Mouse (Mus musculus) ES-E14 (cell line): ENCODE measurements around the gene 4933415F23Rik. TPM values are rescaled to one million over a fixed set of nuclear protein-coding genes. Genes with fewer than 3 reads are reported as not detected.
"Not testable (repeated sequence)": the region's sequence is repeated elsewhere in the genome, so short reads cannot be mapped to it uniquely, and the experiment has no call there.

ENCODE experiments used
- DNase-seq: peaks from one replicate; pipeline ENCODE4 v3.0.0-alpha.2; 2013; ENCODE audit warnings: low read depth, low spot score
- H3K27ac ChIP-seq: 2 replicates; pipeline ENCODE4 v1.5.1; 2012; ENCODE audit warnings: low read depth, mild to moderate bottlenecking, low read length, moderate library complexity, mixed read lengths; ENCODE audit not compliant: poor library complexity, insufficient read depth, severe bottlenecking
- H3K36me3 ChIP-seq: 2 replicates; pipeline ENCODE4 v1.6.1; 2012; ENCODE audit warnings: mild to moderate bottlenecking, low read length, moderate library complexity, mixed read lengths; ENCODE audit not compliant: control insufficient read depth, poor library complexity, insufficient read depth, severe bottlenecking
- H3K4me1 ChIP-seq, 2 experiments: fragments of 150-350 bp in 1 of 2; sonication (generic) in 1 of 2; 2 replicates each; pipeline ENCODE4 v1.6.1; 2012; ENCODE audit warnings: low read length in 2 of 2, mild to moderate bottlenecking in 1 of 2, mixed read lengths in 1 of 2; ENCODE audit not compliant: control insufficient read depth in 2 of 2, insufficient read depth in 2 of 2, poor library complexity in 1 of 2
- H3K4me3 ChIP-seq, 2 experiments: fragments of 150-350 bp in 1 of 2; sonication (generic) in 1 of 2; 2 replicates each; pipeline ENCODE4 v1.5.1; 2012; ENCODE audit warnings: low read length in 2 of 2, low read depth in 1 of 2, mild to moderate bottlenecking in 1 of 2, mixed read lengths in 1 of 2; ENCODE audit not compliant: insufficient read depth in 1 of 2, poor library complexity in 1 of 2, severe bottlenecking in 1 of 2
- H3K9ac ChIP-seq: 2 replicates; pipeline ENCODE4 v1.6.1; 2012; ENCODE audit warnings: low read depth, mild to moderate bottlenecking, low read length, mixed read lengths; ENCODE audit not compliant: poor library complexity, insufficient read depth, severe bottlenecking
- H3K9me3 ChIP-seq: fragments of 150-350 bp; sonication (generic); 2 replicates; pipeline ENCODE4 v1.6.1; 2012; ENCODE audit warnings: low read depth, mild to moderate bottlenecking, low read length; ENCODE audit not compliant: control insufficient read depth, insufficient read depth
- CHD2 ChIP-seq: IDR thresholded peaks from 2 replicates; pipeline ENCODE4 v1.6.1; 2014; ENCODE audit warnings: mild to moderate bottlenecking, low read depth, low read length, inconsistent platforms
- HCFC1 ChIP-seq: IDR thresholded peaks from 2 replicates; pipeline ENCODE4 v1.6.1; 2012; ENCODE audit warnings: low read length, inconsistent platforms, borderline replicate concordance; ENCODE audit not compliant: insufficient read depth
- MAFK ChIP-seq: IDR thresholded peaks from 2 replicates; pipeline ENCODE4 v1.6.1; 2014; ENCODE audit warnings: mild to moderate bottlenecking, low read depth, low read length, inconsistent platforms; ENCODE audit not compliant: insufficient read depth
- ZC3H11A ChIP-seq: IDR thresholded peaks from 2 replicates; pipeline ENCODE4 v1.6.1; 2012; ENCODE audit warnings: low read depth, mild to moderate bottlenecking, inconsistent platforms, low read length, borderline replicate concordance
- ZNF384 ChIP-seq: IDR thresholded peaks from 2 replicates; pipeline ENCODE4 v1.6.1; 2012; ENCODE audit warnings: low read depth, low read length, inconsistent platforms
- in situ Hi-C, 2 experiments: fragments of 600-800 bp; cut with MboI; formaldehyde crosslinking; loops; one replicate each; pipeline ENCODE4 v1.15.1; 2025; ENCODE audit warnings: low sequenced_read_pairs in 2 of 2, inconsistent platforms in 1 of 2; ENCODE audit not compliant: unreplicated experiment in 2 of 2
- total RNA-seq: library from RNA; depleted of rRNA; stranded (reverse); fragments of 300-350 nt; gene quantifications from 2 replicates; pipeline ENCODE4 v1.2.3, GENCODE M21; 2012; rRNA removed

4933415F23Rik gene
- total RNA-seq = not detected in 2 replicates

GRCm38 (mm10) chr1:23102021-23102420, at the start of gene 4933415F23Rik:
Gene 4933415F23Rik (minus strand): TSS chr1:23102253.
- H3K9me3 ChIP-seq = no peaks in the 10 kb centered on the region
- DNase-seq = no peak
- in situ Hi-C loops = no loop called here
- H3K36me3 ChIP-seq = no peaks in the 10 kb centered on the region
- H3K4me3 ChIP-seq = no peak within 1 kb of the TSS
- no peaks in the 10 kb centered on the region for H3K4me1 ChIP-seq
- no peak within 1 kb of the TSS for H3K27ac ChIP-seq
- TF ChIP-seq ZNF384 = no peak
- TF ChIP-seq MAFK = no peak
- no peak for TF ChIP-seq HCFC1
- no peak for TF ChIP-seq ZC3H11A
- TF ChIP-seq CHD2 = no peak
- no peak within 1 kb of the TSS for H3K9ac ChIP-seq

DNA sequence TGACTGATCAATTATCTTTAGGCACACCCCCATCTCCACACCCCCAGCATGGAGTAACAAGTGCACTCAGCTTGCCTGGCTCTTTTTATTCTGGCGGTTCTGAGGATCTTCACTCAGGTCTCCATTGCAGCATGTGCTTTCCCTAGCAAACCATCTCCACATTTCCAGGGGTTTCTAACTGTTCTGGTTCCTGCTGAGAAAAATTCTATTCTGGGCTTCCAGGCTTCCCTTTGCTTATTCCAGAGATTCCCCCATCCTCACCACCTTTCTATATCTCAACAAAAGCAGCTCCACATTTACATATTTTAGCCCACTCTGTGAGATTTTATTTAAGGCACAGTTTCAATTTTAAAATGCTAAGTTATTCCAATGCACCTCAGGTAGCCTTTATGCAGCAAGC, 49.7 kb upstream of the 4933415F23Rik start:
- no peak overlapping the region for H3K27ac ChIP-seq
- in situ Hi-C loops = no loop called here
- no peak overlapping the region for H3K4me3 ChIP-seq
- H3K36me3 ChIP-seq = no peaks in the 10 kb centered on the region
- no peaks in the 10 kb centered on the region for H3K4me1 ChIP-seq
- no peaks in the 10 kb centered on the region for H3K9me3 ChIP-seq
- TF ChIP-seq ZC3H11A (no peak), CHD2 (no peak)
- no peak overlapping the region for H3K9ac ChIP-seq
- DNase-seq = no peak

DNA sequence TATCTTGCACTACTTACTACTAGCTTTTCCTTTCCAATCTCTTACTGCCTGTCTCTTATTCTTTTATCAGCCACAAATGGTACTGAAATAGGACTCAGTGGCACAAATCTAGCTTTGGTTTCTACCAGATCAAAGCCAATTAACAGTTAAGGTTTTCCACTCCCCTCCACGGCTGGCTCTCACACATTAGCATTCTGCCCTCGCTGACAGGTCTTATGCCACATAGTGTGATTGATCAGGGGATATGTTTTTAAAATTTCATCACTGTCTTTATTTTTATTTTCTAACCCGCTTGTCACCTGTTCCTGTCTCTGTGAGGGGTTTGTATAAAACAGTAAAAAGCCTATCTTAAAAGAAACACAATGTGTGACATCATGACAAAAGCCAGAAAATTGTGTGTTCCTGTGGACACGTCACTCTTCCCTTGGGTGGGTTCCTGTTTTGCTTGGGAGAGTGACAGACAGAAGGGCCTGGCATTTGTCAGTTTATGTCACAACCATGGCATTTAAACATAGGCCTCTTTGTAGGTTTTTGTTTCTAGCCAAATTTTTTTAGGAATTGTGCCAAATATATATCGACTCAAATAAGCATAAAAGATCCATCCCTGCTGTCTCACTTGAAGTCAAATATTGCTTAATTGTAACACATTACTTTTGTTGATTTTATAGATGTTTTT, 44.3 kb upstream of the 4933415F23Rik start:
- no peak for DNase-seq

GRCm38 (mm10) chr1:23141121-23141811, 39.2 kb upstream of the 4933415F23Rik start:
- Histone ChIP-seq H3K27ac (no peak overlapping the region), H3K9ac (no peak overlapping the region), H3K36me3 (no peaks in the 10 kb centered on the region), H3K9me3 (no peaks in the 10 kb centered on the region), H3K4me1 (no peaks in the 10 kb centered on the region), H3K4me3 (no peak overlapping the region)
- no peak for TF ChIP-seq ZNF384
- TF ChIP-seq MAFK = no peak
- no peak for TF ChIP-seq CHD2
- TF ChIP-seq ZC3H11A = no peak
- no peak for TF ChIP-seq HCFC1
- DNase-seq = no peak
- in situ Hi-C loops = no loop called here

More for the DNA sequence above, 44.3 kb upstream of the 4933415F23Rik start:
- no peak overlapping the region for H3K27ac ChIP-seq
- no peaks in the 10 kb centered on the region for H3K36me3 ChIP-seq
- no peaks in the 10 kb centered on the region for H3K9me3 ChIP-seq
- TF ChIP-seq MAFK = no peak
- TF ChIP-seq ZC3H11A = no peak
- TF ChIP-seq HCFC1 = no peak
- TF ChIP-seq ZNF384 = no peak
- no peak for TF ChIP-seq CHD2
- in situ Hi-C loops = no loop called here
- H3K9ac ChIP-seq = no peak overlapping the region
- no peaks in the 10 kb centered on the region for H3K4me1 ChIP-seq
- H3K4me3 ChIP-seq = no peak overlapping the region

DNA sequence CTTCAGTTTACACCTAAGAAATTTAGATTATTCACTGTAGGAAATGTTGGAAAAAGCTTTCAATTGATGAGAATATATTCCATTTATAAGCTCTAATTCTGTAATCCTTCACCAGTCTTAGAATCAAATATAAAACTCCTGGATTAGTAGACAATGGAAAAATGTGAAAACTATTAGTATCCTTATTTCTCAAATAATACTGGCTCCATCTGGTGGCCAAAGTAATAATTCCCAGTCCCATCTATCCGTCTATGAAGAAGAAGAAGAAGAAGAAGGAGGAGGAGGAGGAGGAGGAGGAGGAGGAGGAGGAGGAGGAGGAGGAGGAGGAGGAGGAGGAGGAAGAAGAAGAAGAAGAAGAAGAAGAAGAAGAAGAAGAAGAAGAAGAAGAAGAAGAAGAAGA, 38.5 kb upstream of the 4933415F23Rik start:
- H3K4me1 ChIP-seq, in situ Hi-C loops, H3K4me3 ChIP-seq, H3K9me3 ChIP-seq, H3K36me3 ChIP-seq, H3K9ac ChIP-seq, H3K27ac ChIP-seq: not testable (repeated sequence)
- peak; percentile 7 for DNase-seq
